Mouse (Mus musculus) lung, adult 18-20 months (tissue): ENCODE measurements around the gene Sox9.

Source experiments
- DNase-seq, 2 experiments: peaks; one replicate each; pipeline ENCODE4 v3.0.0; 2022; ENCODE audit warnings: mixed read lengths in 2 of 2

Sox9 gene

GRCm38 (mm10) chr11:112801189-112801818, 19.3 kb downstream of the Sox9 start:
- DNase-seq = no peak

- DNase-seq = no peak
Measured at GRCm38 (mm10) chr11:112807838-112808506, 25.9 kb downstream of the Sox9 start.

- no peak for DNase-seq
Measured at GRCm38 (mm10) chr11:112810447-112811151, 28.6 kb downstream of the Sox9 start.

DNA sequence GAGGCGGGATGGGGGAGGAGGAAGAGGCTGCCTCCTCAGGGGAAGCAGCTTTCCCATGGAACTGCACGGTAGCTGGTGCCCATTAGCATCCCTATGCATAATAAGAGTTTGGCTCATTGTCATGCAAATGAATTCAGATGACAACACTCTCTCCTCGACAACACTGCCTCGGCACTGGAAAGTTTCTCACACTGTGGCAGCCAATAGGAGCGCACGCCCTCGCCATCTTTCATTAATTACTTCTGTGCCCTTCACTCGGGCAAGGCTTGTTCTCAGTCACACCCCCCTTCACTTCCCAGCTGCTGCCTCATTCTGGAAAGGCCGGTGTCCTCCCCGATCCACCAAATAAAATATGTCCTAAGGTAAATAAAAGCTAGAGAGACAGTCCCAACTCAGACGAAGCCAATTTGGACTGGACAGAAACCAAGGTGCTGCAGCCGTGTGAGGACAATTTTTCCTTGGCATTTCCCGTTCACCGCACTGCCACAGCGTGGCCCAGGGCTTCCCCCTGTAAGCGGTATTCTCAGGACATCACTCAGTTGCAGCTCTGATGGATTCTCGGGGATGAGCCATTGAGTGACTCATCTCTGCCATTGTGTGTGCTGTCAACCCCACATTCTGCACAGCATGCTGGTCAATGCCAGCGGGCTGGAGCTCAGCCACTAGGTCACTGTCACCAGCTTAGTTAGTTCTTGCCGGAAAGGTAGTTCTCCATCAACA, 29.3 kb downstream of the Sox9 start:
- DNase-seq = no peak

DNA sequence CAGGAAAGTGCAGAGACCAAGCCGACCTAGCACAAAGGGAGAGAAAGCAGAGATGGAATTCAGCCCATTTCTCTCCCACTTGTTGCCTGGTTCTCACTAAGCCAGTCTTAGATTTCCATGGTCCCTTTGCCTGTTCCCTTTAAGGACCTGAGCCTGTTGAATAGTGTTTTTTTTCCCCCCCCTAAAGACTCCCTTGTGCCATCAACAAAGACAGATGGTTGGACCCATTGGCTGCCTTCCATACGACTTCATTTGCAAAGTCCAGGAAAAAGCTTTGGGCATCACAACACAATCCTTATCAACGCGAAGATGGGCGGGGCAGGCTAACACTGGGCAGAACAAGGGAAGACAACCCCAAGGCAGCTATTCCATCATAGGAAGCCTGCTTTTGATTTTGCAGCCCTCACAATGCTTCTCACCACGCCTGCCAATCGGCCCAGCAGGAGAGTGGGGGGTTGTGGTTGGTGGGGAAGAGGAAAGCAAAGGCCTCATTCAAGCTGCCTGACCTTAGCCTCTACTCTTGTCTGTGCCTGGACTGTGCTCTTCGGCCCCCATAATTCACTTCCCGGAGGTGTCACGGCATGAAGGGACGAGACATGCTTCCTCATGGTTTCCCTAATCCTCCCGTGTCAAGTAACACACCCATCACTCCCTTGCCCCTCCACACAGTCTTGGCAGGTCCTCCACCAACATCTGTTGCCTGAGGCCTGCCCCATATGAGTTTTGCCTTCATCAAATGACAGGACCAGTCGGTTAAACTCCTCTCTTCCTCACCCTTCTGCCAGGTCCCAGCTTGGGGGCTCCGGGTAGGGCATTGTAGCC, 36.0 kb downstream of the Sox9 start:
- no peak for DNase-seq

GRCm38 (mm10) chr11:112818651-112819270, 36.7 kb downstream of the Sox9 start:
- DNase-seq = no peak

DNA sequence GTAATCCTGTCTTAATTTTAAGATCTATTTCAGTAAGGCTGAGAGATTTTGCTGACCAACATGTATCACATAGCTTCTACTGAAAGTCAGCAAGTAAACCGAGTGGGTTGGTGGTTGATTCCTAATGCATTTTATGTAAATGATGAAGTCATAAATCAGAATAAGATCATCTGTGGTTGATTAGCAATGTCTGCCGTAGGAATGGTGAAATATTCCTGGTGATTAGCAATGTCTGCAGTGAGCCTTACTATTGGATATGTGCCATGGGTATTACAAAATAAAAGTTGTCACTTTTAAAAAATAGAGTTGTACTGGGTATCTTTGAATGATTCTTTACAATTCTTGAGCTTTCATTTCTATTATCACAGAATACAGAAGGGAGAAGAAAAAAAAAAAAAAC, 39.5 kb downstream of the Sox9 start:
- DNase-seq = no peak

- DNase-seq = no peak
Measured at GRCm38 (mm10) chr11:112824146-112824545, 42.1 kb downstream of the Sox9 start.

DNA sequence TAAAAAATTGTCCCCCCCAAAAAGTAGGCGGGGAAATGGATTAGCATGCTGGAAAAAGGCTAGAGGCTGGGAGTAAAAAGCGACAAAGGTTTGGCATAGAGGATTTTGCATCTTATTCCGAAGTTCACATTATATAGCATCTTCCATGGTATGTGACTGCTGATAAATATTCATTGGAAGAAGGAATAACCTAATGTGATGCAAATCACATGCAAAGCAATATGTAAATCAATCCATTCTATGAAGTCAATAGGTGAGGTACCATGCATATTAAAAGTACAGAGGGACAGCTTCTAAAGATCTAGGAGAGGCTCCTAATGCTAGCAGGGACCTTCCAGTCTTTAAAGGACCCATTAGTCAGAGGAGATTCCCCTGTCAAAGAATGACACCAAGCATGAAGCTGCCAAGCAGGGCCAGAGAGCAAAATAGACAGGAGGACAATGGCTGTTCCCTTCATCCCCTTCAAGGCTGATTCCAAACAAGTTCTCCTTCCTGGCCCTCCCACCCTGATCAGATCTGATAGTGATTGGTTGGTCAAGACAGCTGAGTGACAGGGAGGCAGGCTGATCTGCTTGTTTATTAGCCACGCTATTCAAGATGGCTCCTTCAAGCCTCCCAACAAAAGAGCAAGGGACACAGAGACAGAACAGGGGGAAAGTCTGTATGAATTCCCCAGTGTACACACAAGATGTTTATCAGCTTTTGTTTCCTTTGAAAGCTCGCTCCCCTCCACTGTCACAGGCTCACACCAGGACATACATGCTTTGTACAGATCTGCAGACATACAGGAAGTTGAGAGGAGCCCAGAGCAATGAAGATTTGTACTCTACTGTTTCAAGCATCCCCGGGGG, 44.4 kb downstream of the Sox9 start:
- DNase-seq = no peak

DNA sequence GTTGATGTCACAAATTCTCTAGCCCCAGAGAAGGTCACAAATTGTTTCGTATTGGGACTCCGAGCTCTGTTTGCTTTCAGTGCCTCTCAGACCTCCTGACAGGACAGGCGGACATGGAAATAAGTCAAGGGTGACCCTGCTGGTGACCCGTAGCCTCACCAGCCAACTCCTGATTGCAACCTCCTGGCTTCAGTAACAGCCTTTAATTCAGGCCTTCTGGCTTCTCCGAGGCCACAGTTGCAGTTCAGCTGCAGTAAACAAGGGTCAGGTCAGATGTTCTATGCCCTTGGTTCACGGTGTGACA, 45.0 kb downstream of the Sox9 start:
- DNase-seq = no peak

DNA sequence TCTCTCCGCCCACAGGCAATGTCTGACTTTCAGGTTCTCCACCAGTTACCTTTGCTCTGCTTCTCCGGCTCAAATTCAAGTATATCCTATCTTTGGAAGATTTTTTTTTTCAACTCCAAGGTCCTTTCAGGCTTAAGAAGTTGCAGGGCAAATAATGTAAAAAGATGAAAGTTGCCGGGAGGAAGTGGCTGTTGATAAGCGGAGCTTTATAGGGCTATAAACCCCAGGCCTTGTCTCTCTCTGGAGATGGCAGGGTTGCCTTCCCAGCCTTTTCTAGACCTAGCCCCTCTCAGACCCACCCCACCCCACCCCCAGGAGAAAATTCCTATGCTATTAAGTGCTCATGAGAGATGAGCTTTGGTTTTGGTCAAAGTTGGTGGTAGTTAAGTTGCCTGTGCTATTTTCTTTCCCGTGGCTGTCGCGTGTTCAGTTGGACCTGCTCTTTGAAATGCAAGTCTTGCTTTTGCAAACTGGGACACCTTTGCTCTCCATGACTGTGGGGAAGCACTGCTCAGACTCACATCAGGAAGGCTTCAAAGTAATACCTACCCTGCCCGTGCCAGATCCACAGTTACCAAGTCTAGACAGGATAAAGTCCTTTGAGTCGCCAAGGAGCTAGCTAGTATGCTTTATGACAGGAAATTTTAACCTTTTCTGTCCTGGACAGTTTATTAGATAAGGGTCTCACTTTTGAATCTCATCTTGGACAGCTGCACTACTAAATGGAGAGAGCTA, 46.7 kb downstream of the Sox9 start:
- DNase-seq = no peak

DNA sequence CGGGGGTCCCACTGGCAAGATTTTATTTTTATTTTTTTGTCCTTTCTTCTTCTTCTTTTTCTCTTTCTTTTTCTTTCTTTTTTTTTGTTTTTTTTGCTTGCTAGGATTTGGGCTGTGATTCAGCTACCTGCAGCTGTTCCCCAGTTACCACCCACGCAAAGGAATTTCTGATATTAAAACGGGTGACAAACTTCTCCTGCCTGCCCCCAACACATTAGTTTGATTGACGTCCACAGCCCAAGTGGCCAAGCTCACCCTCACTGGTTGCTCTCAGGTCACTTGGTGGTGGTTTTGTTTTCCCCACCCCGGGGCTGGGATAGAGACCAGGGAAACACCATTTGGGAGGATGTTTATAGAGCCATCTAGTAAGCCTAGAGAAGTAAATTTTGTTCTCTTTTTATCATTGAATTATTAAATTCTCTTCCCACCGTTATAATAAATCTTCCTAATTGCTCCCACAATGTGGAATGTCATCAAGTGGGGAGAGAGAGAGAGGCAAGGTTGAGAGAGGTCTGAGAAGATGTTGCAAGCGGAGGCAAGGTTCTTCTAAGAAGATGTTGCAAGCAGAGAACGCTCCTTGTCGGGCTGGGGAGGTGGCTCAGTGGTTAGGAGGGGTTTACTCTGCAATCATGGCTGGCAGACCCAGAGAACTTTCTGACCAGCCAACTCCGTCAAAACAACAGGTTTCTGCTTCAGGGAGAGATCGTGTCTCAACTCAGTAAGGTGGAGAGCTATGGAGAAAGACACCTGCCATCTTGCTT, 52.4 kb downstream of the Sox9 start:
- DNase-seq = no peak

- DNase-seq = peak in 1 of 2 experiments; percentile 11
Measured at GRCm38 (mm10) chr11:112835468-112836092, 53.6 kb downstream of the Sox9 start.
